Mouse (Mus musculus) heart, embryonic 14.5 days (tissue): ENCODE measurements around the gene Zdhhc13. TPM values are rescaled to one million over a fixed set of nuclear protein-coding genes. Genes with fewer than 3 reads are reported as not detected.

Source experiments
- ATAC-seq: fragments of 200-750 bp; cut with Nextera tagmentation; 2 replicates; pipeline ENCODE4 v1.8.0; 2017; ENCODE audit warnings: low read depth, moderate TSS enrichment; ENCODE audit not compliant: insufficient number of reproducible peaks, insufficient read depth, low FRiP score
- H3K27ac ChIP-seq, 2 experiments: fragments of 200-500 bp in 1 of 2; fragments of 300-500 bp in 1 of 2; sonication (generic) in 1 of 2; replicated peaks in 1 of 2; 2 replicates each; pipeline ENCODE4 v1.5.1; 2012 to 2014; ENCODE audit warnings: low read depth in 2 of 2, low read length in 2 of 2, control low read depth in 1 of 2, mild to moderate bottlenecking in 1 of 2, mixed read lengths in 1 of 2; ENCODE audit not compliant: control insufficient read depth in 1 of 2, insufficient read depth in 1 of 2
- H3K27me3 ChIP-seq: fragments of 300-500 bp; sonication (generic); 2 replicates; pipeline ENCODE4 v1.6.1; 2014; ENCODE audit warnings: mild to moderate bottlenecking, low read length, control low read depth; ENCODE audit not compliant: control insufficient read depth, insufficient read depth
- H3K36me3 ChIP-seq: fragments of 300-500 bp; sonication (generic); 2 replicates; pipeline ENCODE4 v1.6.1; 2014; ENCODE audit warnings: mild to moderate bottlenecking, control low read depth, low read length, mixed read lengths; ENCODE audit not compliant: control insufficient read depth, insufficient read depth
- H3K4me1 ChIP-seq, 2 experiments: fragments of 200-500 bp in 1 of 2; fragments of 300-500 bp in 1 of 2; sonication (generic) in 1 of 2; 2 replicates each; pipeline ENCODE4 v1.6.1; 2012 to 2014; ENCODE audit warnings: low read length in 2 of 2, control low read depth in 1 of 2, mixed read lengths in 1 of 2; ENCODE audit not compliant: control insufficient read depth in 2 of 2, insufficient read depth in 2 of 2
- H3K4me2 ChIP-seq: fragments of 300-500 bp; sonication (generic); 2 replicates; pipeline ENCODE4 v1.6.1; 2014; ENCODE audit warnings: mild to moderate bottlenecking, low read length
- H3K4me3 ChIP-seq, 2 experiments: fragments of 200-500 bp in 1 of 2; fragments of 300-500 bp in 1 of 2; sonication (generic) in 1 of 2; 2 replicates each; pipeline ENCODE4 v1.5.1; 2012 to 2014; ENCODE audit warnings: low read length in 2 of 2, mild to moderate bottlenecking in 2 of 2, control low read depth in 1 of 2, low read depth in 1 of 2, moderate library complexity in 1 of 2; ENCODE audit not compliant: control insufficient read depth in 1 of 2, insufficient read depth in 1 of 2
- H3K9ac ChIP-seq: fragments of 300-500 bp; sonication (generic); 2 replicates; pipeline ENCODE4 v1.6.1; 2014; ENCODE audit warnings: mild to moderate bottlenecking, low read length
- H3K9me3 ChIP-seq: fragments of 300-500 bp; sonication (generic); 2 replicates; pipeline ENCODE4 v1.6.1; 2016; ENCODE audit warnings: low read length, control low read depth; ENCODE audit not compliant: control insufficient read depth
- WGBS: fragments of 180-500 bp; shearing (Covaris S2); extraction: QIAGEN DNeasy Blood & Tissue Kit; methylation state at CpG from one replicate; pipeline ENCODE4 v1.1.7; 2014; 5-methylcytosine and 5-hydroxymethylcytosine counted together
- polyA plus RNA-seq: library from polyadenylated mRNA; unstranded; fragments of >200 nt; fragmentation: Nextera tagmentation; extraction: Ambion mirVana; gene quantifications from 2 replicates; pipeline ENCODE4 v1.2.1, GENCODE M21; 2014

Gene Zdhhc13
- polyA plus RNA-seq, 1 experiment from 2014 or later: 36.2 TPM

DNA sequence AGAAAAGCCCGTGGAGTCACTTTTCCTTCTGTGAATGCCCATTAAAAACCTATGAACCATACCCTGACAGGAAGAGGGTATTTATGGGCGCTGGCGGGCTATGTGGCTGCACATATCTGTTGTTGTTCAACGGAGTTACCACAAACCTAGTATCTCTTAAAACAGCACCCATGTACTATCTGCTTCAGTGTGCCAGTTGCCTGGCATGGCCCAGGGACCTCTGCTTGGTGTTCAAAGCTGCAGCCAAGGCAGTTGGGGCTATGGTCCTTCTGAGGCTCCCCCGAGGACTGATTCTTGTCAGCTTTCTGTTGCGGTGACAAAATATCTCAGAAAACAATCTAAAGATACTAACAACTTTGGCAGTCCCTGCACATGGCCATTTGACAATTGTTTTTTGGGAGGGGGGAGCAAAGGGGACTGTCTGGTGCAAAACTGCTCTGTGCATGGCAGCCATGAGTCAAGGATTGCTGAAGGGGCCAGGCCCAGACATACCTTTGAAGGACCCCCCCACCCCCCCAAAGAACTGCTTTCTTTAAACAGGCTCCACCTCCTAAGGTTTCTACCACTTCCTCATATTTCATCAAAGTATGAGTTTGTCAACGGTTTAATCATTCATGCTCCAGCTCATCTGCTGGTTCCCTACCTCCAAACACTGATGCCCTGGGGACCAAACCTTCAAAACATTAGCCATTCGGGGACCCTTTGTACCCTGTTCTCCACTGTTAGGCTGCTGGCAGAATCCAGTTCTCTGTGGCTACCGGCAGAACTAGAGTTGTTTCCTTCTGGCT, 76.1 kb downstream of the Zdhhc13 start:
- peaks cover 3 to 15% of the 10 kb centered on the region in 2 experiments; a peak in 2 of 4 replicates for H3K4me1 ChIP-seq
- no peaks in the 10 kb centered on the region for H3K9me3 ChIP-seq
- H3K4me3 ChIP-seq: no peak overlapping the region
- H3K27ac ChIP-seq: no peak overlapping the region
- no peak for ATAC-seq
- H3K4me2 ChIP-seq: no peak overlapping the region
- H3K36me3 ChIP-seq: peaks cover 49% of the 10 kb centered on the region
- 89% methylated on average over 9 of the region's 9 CpGs for WGBS
- no peak overlapping the region for H3K9ac ChIP-seq
- H3K27me3 ChIP-seq: no peaks in the 10 kb centered on the region

DNA sequence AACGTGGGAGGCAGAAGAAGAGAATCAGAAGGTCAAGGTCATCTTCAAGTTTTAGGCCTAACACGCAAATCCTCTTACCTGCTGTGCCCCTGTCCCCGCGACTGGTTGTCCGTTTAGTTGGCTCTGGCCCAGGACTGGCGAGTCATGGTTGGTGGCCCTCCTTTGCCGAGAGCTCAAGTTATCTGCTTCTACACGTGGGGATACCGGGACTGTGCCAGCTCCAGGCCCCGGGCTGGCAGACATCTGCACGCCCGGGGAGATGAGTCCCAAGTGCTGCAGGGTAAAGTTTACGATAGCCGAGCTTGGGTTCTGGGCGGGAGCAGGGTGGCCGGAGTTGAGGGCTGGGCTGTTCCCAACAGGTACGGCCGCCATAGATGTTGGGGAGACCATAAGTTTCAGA, 78.8 kb downstream of the Zdhhc13 start:
- Histone ChIP-seq H3K27me3 (no peaks in the 10 kb centered on the region), H3K4me1 (0 out of 4 replicates have a peak, but pooled peaks cover 0 to 9% of the 10 kb centered on the region in 2 experiments), H3K4me3 (no peak overlapping the region), H3K9me3 (no peaks in the 10 kb centered on the region), H3K4me2 (no peak overlapping the region), H3K36me3 (peaks cover 76% of the 10 kb centered on the region), H3K9ac (no peak overlapping the region), H3K27ac (no peak overlapping the region)
- 88% methylated on average over 18 of the region's 18 CpGs for WGBS
- ATAC-seq: peak; percentile 20; the same call in 1 of the 2 replicates

DNA sequence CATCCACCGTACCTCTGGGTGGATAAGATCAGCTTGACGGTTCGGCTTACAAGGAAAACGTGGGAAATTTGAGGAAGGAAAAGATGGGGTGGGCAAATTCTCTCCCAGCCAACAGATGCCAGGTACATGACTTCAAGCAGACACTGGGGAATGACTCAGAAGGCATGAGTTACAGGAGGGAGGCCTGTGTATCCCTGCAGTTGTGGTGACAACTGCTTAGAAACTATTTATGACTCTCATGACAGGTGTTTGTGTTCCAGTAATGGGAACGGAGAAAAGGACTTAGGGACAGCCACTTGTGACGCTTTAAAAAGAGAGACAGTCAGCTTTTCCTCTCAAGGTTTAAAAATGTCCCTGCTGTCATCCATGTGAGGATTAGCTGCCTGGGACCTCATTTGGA, 81.3 kb downstream of the Zdhhc13 start:
- no peak overlapping the region for H3K4me3 ChIP-seq
- no peak for ATAC-seq
- no peaks in the 10 kb centered on the region for H3K27me3 ChIP-seq
- H3K4me2 ChIP-seq: no peak overlapping the region
- H3K9ac ChIP-seq: no peak overlapping the region
- 77% methylated on average over 6 of the region's 6 CpGs for WGBS
- no peaks in the 10 kb centered on the region for H3K4me1 ChIP-seq
- no peak overlapping the region for H3K27ac ChIP-seq
- H3K36me3 ChIP-seq: peaks cover 100% of the 10 kb centered on the region
- H3K9me3 ChIP-seq: no peaks in the 10 kb centered on the region

DNA sequence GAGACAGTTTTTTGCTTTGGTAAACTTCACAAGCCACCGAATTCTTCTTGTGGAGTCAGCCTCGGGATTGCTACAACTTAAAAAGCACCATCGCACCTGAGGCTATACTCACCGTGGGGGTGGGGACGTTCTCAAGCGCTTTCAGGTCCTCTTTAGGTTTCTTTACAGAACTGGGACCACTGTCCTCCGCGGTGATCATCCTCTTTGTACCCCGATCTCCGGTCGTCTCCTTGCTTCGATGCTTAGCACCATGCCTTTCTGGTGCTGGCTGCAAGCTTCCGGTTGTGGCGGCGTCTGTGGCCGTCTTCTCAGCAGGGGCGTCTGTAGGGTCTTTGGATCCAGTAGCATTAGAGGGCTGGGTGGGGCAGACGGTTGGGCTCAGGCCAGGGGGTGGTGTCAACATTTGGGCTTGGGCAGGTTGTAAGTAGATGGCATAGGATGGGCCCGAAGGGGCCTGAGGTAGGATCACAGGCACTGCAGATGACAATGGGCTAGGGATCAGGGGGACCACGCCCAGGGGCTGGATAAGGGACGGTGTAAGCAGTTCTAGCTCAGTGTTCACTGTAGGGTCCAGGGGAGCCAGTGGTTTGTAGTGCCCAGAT, 81.9 kb downstream of the Zdhhc13 start:
- no peak for ATAC-seq
- Histone ChIP-seq H3K27ac (no peak overlapping the region), H3K27me3 (no peaks in the 10 kb centered on the region), H3K9ac (no peak overlapping the region), H3K9me3 (no peaks in the 10 kb centered on the region), H3K36me3 (peaks cover 100% of the 10 kb centered on the region), H3K4me3 (no peak overlapping the region), H3K4me1 (no peaks in the 10 kb centered on the region), H3K4me2 (no peak overlapping the region)
- 92% methylated on average over 21 of the region's 21 CpGs for WGBS

DNA sequence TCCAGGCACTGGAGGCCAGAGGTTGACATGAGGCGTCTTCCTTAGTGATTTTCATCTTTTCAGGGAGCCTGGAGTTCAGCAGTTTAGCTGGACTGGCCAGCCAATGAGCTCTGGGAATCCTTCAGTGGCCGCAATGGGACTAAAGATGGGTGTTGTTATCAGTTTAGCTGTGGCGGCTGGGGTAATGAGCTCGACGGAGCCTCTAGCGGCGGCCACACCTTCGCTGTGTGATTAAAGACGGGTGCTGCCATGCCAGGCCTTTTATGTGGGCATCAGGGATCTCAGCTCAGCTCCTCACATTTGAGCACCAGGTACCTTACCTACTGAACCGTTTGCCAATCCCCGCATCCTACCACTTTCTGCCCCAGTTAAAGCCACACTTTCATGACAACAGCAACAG, 82.5 kb downstream of the Zdhhc13 start:
- H3K27me3 ChIP-seq: no peaks in the 10 kb centered on the region
- ATAC-seq: no peak
- H3K27ac ChIP-seq: no peak overlapping the region
- WGBS: 78% methylated on average over 11 of the region's 11 CpGs
- H3K4me1 ChIP-seq: no peaks in the 10 kb centered on the region
- peaks cover 100% of the 10 kb centered on the region for H3K36me3 ChIP-seq
- no peaks in the 10 kb centered on the region for H3K9me3 ChIP-seq
- H3K4me3 ChIP-seq: no peak overlapping the region
- H3K4me2 ChIP-seq: no peak overlapping the region
- H3K9ac ChIP-seq: no peak overlapping the region

DNA sequence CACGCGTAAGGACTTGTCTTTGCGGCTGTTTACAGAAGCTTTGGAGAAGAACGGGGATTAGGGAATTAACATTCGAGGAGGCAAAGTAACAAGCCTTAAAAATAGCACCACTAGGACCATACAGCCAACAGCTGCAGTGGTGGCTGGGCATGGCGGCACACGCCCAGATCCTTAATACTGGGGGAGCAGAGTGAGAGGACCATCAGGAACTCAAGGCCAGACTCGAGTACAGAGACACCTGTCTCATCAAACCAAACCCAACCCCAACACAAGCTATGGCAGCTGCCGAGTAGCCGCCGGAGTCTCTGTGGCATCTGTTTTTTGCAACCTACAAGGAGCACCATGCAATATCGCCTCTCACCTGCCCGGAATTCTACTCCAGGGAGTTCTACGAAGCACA, 86.3 kb downstream of the Zdhhc13 start:
- H3K27ac ChIP-seq: no peak overlapping the region
- whole genome bisulfite sequencing: 84% methylated on average over 14 of the region's 14 CpGs

DNA sequence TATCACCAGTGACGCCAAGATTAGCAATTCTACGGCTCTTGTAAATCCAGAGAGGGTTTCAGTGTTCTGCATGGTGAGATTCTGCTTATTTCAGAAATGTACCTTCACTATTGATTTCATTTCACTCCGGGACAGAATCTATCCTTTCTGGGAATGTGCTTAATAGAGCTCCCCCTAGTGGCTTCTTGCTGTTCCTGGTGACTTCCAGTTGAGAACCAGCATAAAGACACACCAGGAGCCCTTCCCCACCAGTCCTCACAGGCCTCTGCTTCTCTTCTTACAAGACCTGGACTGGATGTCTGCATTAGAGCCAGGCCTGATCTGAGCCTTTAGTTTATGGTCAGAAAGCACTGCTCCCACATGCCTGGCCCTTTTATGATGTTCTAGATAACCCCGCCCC, 87.7 kb downstream of the Zdhhc13 start:
- Histone ChIP-seq H3K27me3 (no peaks in the 10 kb centered on the region), H3K4me1 (peaks cover 5 to 10% of the 10 kb centered on the region in 2 experiments), H3K4me3 (no peak overlapping the region), H3K4me2 (no peak overlapping the region), H3K27ac (no peak overlapping the region), H3K36me3 (peaks cover 70% of the 10 kb centered on the region), H3K9me3 (no peaks in the 10 kb centered on the region), H3K9ac (no peak overlapping the region)
- no peak for ATAC-seq
- 64% methylated on average over 4 of the region's 4 CpGs for WGBS

More for the DNA sequence above, 86.3 kb downstream of the Zdhhc13 start:
- H3K36me3 ChIP-seq: peaks cover 84% of the 10 kb centered on the region
- H3K27me3 ChIP-seq: no peaks in the 10 kb centered on the region
- H3K9ac ChIP-seq: no peak overlapping the region
- H3K9me3 ChIP-seq: no peaks in the 10 kb centered on the region
- H3K4me1 ChIP-seq: peaks cover 5 to 7% of the 10 kb centered on the region in 2 experiments
- no peak for ATAC-seq
- H3K4me3 ChIP-seq: no peak overlapping the region
- H3K4me2 ChIP-seq: no peak overlapping the region
